Mouse (Mus musculus) heart, embryonic 16.5 days (tissue): Measurements from ENCODE around the gene Ipo7. TPM values are rescaled to one million over a fixed set of nuclear protein-coding genes. Genes with fewer than 3 reads are reported as not detected.

ENCODE experiments used
- ATAC-seq: fragments of 200-750 bp; cut with Nextera tagmentation; replicated peaks from 2 replicates; pipeline ENCODE4 v1.8.0; 2017; ENCODE audit warnings: moderate number of reproducible peaks; ENCODE audit not compliant: insufficient read depth, low FRiP score; ENCODE audit errors: extremely low read depth
- H3K27ac ChIP-seq: fragments of 300-500 bp; sonication (generic); 2 replicates; pipeline ENCODE4 v1.5.1; 2014; ENCODE audit warnings: mild to moderate bottlenecking, low read length, control low read depth, moderate library complexity
- H3K27me3 ChIP-seq: fragments of 300-500 bp; sonication (generic); 2 replicates; pipeline ENCODE4 v1.6.1; 2014; ENCODE audit warnings: low read length, mixed read lengths; ENCODE audit not compliant: control insufficient read depth, insufficient read depth
- H3K36me3 ChIP-seq: fragments of 300-500 bp; sonication (generic); 2 replicates; pipeline ENCODE4 v1.6.1; 2014; ENCODE audit not compliant: control insufficient read depth, insufficient read depth
- H3K4me1 ChIP-seq: fragments of 300-500 bp; sonication (generic); 2 replicates; pipeline ENCODE4 v1.6.1; 2014; ENCODE audit warnings: low read length, mixed read lengths; ENCODE audit not compliant: control insufficient read depth, insufficient read depth
- H3K4me2 ChIP-seq: fragments of 300-500 bp; sonication (generic); 2 replicates; pipeline ENCODE4 v1.6.1; 2014; ENCODE audit warnings: low read depth, mild to moderate bottlenecking, control low read depth, low read length
- H3K4me3 ChIP-seq: fragments of 300-500 bp; sonication (generic); 2 replicates; pipeline ENCODE4 v1.5.1; 2014; ENCODE audit warnings: mild to moderate bottlenecking, control low read depth, low read length
- H3K9ac ChIP-seq: fragments of 300-500 bp; sonication (generic); 2 replicates; pipeline ENCODE4 v1.6.1; 2014; ENCODE audit warnings: low read length, control low read depth
- H3K9me3 ChIP-seq: fragments of 300-500 bp; sonication (generic); replicated peaks from 2 replicates; pipeline ENCODE4 v1.6.1; 2016; ENCODE audit warnings: low read length; ENCODE audit not compliant: control insufficient read depth
- WGBS: fragments of 180-500 bp; shearing (Covaris S2); extraction: QIAGEN DNeasy Blood & Tissue Kit; methylation state at CpG from one replicate; pipeline ENCODE4 v1.1.7; 2014; 5-methylcytosine and 5-hydroxymethylcytosine counted together
- polyA plus RNA-seq: library from polyadenylated mRNA; unstranded; fragments of >200 nt; fragmentation: Nextera tagmentation; extraction: Ambion mirVana; gene quantifications from 2 replicates; pipeline ENCODE4 v1.2.1, GENCODE M21; 2015

Ipo7 gene
- polyA plus RNA-seq, 1 experiment from 2014 or later = 41.2 TPM

DNA sequence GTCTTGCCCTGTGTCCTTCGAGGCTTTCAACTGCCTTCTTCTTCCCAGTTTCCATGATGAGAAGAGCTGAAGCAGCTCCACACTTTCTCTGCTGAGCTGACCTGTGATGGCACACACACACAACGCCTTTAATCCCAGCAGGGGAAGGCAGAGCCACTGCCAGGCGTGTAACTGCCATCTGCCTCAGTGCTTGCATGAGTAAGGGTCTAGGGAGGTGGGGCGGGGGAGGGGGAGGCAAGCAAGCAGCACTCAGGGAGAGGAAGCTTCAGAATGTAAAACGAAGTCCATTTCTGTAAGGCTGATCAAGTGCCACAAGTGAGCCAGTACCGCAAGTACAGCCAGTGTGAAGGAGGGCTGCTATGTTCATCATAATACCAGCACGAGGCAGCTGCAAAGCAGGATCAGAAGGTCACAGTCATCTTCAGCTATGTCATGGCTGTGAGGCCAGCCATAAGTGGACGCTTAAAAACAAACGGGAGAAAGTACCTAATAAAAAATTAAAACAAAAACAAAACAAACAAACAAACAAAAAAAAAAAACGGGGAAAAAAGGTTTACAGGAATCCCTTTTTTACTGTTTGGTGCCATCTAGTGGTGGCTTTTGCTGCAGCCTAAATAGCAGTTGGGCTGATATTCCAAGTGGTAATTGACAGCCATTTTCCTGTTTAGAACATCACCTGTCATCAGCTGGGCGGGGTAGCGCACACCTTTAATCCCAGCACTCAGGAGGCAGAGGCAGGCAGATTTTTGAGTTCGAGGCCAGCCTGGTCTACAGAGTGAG is 65.5 kb downstream of the Ipo7 start:
- Histone ChIP-seq H3K36me3 (peaks cover 74% of the 10 kb centered on the region), H3K27me3 (no peaks in the 10 kb centered on the region), H3K4me3 (no peak overlapping the region), H3K9me3 (peaks cover 2% of the 10 kb centered on the region; the same call in 1 of the 2 replicates), H3K4me1 (no peaks in the 10 kb centered on the region), H3K9ac (no peak overlapping the region), H3K27ac (no peak overlapping the region), H3K4me2 (no peak overlapping the region)
- ATAC-seq = no peak
- WGBS = 64% methylated on average over 13 of the region's 13 CpGs

DNA sequence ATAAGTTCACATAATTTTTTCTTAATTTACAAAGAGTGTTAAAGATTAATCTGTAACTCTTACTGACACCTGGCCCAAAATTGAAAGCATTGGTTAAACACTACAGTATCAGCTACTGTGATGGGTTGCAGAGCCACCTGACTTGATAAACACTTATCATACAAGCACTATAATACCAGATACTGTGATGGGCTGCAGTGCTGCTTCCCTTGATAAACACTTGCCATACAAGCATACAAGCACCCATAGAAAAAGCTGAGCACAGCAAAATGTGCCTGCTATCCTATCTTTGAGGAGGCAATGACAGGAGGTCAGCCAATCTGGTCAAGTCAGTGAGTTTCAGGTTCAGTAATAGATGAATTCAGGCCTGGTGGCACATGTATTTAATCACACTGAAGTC is 67.1 kb downstream of the Ipo7 start:
- Histone ChIP-seq H3K27me3 (no peaks in the 10 kb centered on the region), H3K36me3 (peaks cover 71% of the 10 kb centered on the region), H3K9ac (no peak overlapping the region), H3K27ac (no peak overlapping the region), H3K4me2 (no peak overlapping the region), H3K4me1 (no peaks in the 10 kb centered on the region), H3K9me3 (peaks cover 2% of the 10 kb centered on the region; the same call in 1 of the 2 replicates), H3K4me3 (no peak overlapping the region)
- no peak for ATAC-seq

DNA sequence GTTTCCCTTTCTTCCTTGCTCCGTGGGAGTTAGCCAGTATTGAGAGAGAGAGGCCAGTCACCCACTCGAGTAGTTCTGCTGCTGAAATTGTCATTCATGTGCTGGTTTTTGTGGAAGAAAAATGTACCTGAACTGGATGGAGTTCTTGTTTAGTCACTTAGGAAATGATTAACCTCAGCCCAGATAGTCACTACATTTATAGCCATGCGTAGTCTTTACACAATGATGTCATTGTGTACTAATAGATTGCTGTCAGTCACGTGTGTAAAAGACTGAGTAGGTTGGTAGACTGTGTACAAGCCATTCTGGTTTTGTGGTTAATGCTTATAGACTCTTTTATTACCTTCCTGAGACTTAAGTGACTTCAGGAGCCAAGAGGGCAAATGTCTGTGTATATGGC is 69.8 kb downstream of the Ipo7 start:
- ATAC-seq = no peak
- 0 out of 2 replicates have a peak, but pooled peaks cover 2% of the 10 kb centered on the region for H3K9me3 ChIP-seq
- H3K36me3 ChIP-seq = peaks cover 72% of the 10 kb centered on the region
- no peaks in the 10 kb centered on the region for H3K27me3 ChIP-seq
- H3K4me3 ChIP-seq = no peak overlapping the region
- WGBS = 72% methylated on average over 4 of the region's 4 CpGs
- H3K4me1 ChIP-seq = no peaks in the 10 kb centered on the region
- H3K4me2 ChIP-seq = no peak overlapping the region
- no peak overlapping the region for H3K27ac ChIP-seq
- H3K9ac ChIP-seq = no peak overlapping the region

DNA sequence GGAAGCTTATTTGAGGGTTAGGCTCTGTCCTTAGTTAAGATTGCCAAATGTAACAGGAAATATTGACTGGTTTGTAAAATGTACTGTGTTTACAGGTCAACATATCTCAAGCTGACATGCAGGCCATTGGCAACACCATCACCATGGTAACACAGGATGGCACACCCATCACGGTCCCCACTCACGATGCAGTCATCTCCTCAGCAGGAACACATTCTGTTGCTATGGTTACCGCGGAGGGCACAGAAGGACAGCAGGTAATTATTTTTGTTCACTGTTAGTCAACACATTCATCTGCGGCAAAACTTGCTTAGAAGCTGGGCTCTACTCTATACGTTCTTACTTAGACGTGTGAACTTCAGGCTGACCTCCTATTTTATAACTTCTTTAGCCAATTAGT is 73.6 kb downstream of the Ipo7 start:
- WGBS = 84% methylated on average over 7 of the region's 7 CpGs
- no peak overlapping the region for H3K4me2 ChIP-seq
- no peaks in the 10 kb centered on the region for H3K4me1 ChIP-seq
- no peak for ATAC-seq
- no peak overlapping the region for H3K9ac ChIP-seq
- H3K27me3 ChIP-seq = no peaks in the 10 kb centered on the region
- peaks cover 69% of the 10 kb centered on the region for H3K36me3 ChIP-seq
- H3K4me3 ChIP-seq = no peak overlapping the region
- no peak overlapping the region for H3K27ac ChIP-seq
- no peaks in the 10 kb centered on the region for H3K9me3 ChIP-seq

DNA sequence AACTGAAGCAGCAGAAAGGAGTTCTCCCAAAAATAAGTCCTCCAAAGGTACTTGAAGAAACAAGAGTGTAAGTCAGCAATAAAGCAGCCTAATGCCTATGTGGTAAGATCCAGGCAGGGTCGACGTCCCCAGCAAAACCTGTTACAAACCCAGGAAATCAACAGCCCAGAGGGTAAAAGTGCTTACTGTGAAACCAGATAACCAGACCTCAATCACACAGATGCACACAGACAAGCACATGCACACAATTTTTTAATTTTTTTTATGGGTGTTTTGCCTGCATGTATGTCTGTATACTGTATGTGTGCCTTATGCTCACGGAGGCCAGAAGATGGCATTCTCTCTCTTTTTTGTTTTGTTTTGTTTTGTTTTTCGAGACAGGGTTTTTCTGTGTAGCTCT is 78.3 kb downstream of the Ipo7 start:
- Histone ChIP-seq H3K27ac (no peak overlapping the region), H3K9ac (no peak overlapping the region), H3K9me3 (no peaks in the 10 kb centered on the region), H3K36me3 (peaks cover 42% of the 10 kb centered on the region), H3K27me3 (no peaks in the 10 kb centered on the region), H3K4me2 (no peak overlapping the region), H3K4me3 (no peak overlapping the region), H3K4me1 (no peaks in the 10 kb centered on the region)
- 78% methylated on average over 4 of the region's 4 CpGs for WGBS
- ATAC-seq = no peak

DNA sequence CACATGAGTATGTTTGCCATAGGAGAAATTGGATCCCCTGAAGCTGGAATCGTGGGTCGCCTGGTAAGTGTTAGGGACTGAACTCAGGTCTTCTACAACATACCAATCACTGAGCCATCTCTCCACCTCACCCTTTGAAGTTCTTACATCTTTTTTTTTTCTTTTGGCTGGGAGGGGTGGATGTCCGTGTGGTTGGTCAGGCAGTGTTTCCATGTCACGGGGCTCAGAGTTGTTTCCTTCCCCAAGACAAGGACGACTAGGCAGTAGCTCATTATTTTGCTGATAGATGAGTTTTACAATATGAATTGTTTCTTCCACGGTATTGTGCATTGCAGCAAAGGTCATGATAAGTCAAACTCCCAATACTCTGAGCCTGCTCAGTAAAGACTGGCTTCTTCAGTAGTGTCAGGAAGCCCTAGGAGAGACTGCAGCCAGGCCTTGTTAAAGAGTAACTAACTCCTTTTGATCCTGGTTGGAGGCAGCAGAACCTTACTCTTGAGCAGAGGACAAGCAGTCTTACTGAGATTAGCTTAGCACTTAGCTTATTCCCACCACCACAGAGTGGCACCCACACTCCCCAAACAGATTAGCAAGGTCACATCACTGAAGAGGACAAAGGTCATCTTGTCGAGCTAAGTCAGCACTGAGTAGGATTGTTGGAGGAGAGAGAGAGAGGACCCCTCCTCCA is 79.2 kb downstream of the Ipo7 start:
- Histone ChIP-seq H3K4me3 (no peak overlapping the region), H3K27me3 (no peaks in the 10 kb centered on the region), H3K27ac (peak overlapping the region; percentile 4; the same call in 1 of the 2 replicates), H3K4me1 (no peaks in the 10 kb centered on the region), H3K9me3 (no peaks in the 10 kb centered on the region), H3K4me2 (no peak overlapping the region), H3K9ac (no peak overlapping the region), H3K36me3 (peaks cover 34% of the 10 kb centered on the region)
- ATAC-seq = no peak
- 50% methylated on average over 7 of the region's 7 CpGs for WGBS

DNA sequence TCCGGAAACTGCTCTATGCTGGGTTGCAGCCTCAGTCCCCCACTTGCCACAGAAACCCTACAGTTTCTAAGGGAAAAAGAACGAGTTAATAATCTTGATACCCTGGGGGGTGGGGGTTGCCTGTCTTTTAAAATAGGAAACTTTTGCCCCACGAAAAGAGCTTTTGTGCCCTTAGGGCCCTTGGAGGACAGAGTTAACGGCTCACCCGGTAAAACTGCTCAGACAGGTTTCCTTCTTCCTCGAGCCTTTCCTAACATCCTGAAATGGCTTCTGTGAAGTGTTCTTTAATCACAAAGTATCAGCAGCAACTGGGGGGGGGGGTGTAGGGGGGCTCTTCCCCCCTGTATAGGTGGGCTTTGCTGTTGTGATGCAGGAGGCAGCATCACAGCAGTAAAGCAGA is 82.8 kb downstream of the Ipo7 start:
- H3K27ac ChIP-seq = no peak overlapping the region; the same call in 1 of the 2 replicates
- peaks cover 6% of the 10 kb centered on the region for H3K36me3 ChIP-seq
- no peaks in the 10 kb centered on the region for H3K9me3 ChIP-seq
- no peaks in the 10 kb centered on the region for H3K4me1 ChIP-seq
- no peak overlapping the region for H3K9ac ChIP-seq
- no peak overlapping the region for H3K4me3 ChIP-seq
- H3K4me2 ChIP-seq = no peak overlapping the region
- no peak for ATAC-seq
- H3K27me3 ChIP-seq = no peaks in the 10 kb centered on the region
- WGBS = 60% methylated on average over 6 of the region's 6 CpGs

DNA sequence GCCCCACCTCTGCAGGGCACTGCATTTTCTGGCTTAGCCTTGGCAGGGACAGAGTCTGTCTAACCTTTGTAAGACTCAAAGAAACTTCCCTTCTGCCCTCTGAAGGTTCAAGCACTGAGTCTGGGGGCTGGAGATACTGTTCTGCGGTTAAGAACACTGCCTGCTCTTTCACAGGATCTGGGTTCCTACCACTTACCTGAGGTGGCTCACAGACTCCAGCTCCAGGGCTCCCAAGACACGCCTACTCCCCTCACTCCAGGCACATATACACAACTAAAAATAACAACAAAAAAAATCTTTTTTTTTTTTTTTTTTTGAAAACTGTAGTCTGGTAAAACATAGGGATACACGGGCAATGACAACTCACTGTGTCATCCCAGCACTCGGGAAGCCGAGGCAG is 83.2 kb downstream of the Ipo7 start:
- Histone ChIP-seq H3K9me3 (no peaks in the 10 kb centered on the region), H3K36me3 (peaks cover 2% of the 10 kb centered on the region), H3K4me2 (no peak overlapping the region), H3K4me3 (no peak overlapping the region), H3K27me3 (no peaks in the 10 kb centered on the region), H3K9ac (no peak overlapping the region), H3K27ac (no peak overlapping the region), H3K4me1 (no peaks in the 10 kb centered on the region)
- 69% methylated on average over 5 of the region's 5 CpGs for WGBS
- no peak for ATAC-seq

DNA sequence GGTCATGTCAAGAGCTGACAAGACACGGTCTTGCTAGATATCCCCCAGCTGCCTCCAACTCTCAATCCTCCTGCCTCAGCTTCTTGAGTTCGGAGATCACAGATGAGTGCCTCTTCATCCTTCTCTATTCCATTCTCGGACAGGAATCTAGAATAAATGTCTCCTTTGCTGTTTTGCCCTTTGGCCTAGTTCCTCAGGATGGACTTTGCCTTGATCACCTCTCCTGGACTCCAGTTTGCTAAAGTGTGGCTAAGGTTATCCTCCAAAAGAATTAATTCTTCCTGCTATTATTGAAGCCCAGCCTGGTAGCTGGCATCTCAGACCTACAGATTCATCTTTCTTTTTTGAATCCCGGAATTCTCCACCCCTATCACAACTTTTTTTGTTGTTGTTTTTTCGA is 87.0 kb downstream of the Ipo7 start:
- H3K4me3 ChIP-seq = no peak overlapping the region
- H3K27ac ChIP-seq = no peak overlapping the region
- H3K36me3 ChIP-seq = no peaks in the 10 kb centered on the region
- H3K27me3 ChIP-seq = no peaks in the 10 kb centered on the region
- H3K4me1 ChIP-seq = peaks cover 14% of the 10 kb centered on the region
- 84% methylated on average over 5 of the region's 5 CpGs for WGBS
- H3K9me3 ChIP-seq = no peaks in the 10 kb centered on the region
- no peak overlapping the region for H3K9ac ChIP-seq
- H3K4me2 ChIP-seq = no peak overlapping the region
- no peak for ATAC-seq
